Mouse (Mus musculus) layer of hippocampus, adult 9-11 months (tissue): ENCODE measurements around the gene Tshz2.

Experiments used
- DNase-seq: peaks from one replicate; pipeline ENCODE4 v3.0.0; 2022

The Tshz2 gene

DNA sequence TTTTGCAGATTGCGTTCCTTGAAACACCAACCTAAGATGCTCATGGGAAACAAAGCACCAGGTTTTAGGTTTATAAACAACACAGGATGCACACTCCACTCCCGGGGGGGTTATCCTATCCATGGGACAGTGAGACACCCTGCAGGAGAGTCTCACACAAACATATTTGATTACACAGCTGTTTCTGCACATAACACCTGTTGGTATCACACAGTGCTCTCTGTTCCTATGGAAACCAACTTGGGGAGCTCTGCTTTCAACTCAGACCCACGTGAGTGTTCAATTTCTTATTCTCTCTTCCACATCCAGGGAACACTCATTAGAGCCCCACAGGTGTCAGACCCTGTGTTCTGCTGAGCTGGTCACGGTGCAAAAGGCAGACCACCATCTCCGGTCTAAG is 390.1 kb downstream of the Tshz2 start:
- DNase-seq, result no peak

DNA sequence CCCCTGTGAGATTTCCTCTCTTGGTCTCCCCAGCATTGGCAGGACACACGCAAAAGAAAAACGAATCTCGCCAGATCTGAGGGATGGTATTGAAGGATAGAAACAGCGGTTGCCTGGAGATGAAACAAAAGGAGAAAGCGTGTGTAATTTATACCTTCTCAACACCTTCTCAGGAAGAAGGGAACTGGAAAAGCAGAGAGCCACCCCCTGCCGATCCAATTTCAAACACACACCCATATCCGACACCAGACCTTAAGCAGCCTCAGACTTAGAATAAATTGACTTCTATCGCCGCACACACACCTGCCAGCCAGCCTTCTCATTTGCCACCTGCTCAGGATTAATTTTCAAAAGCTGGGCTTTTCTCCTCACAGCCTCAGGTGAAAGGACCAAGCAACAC is 390.9 kb downstream of the Tshz2 start:
- no peak for DNase-seq

DNA sequence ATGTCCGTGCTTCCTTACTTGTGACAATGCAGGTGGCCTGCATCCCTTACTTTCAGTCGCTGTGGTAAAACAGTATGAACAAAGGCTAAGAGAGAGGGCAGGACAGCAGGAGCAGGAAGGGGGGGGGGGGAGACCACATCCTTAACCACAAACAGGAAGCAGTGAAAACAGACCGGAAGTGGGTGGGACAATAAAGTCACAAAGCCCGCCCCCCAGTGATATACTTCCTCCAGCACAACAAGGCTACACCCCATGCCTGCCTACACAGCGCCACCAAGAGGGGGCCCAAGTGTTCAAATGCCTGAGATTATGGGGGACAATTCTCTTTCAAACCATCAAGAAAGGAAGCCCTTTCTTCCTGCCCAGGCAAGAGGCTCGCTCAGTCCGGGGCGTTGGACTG is 392.1 kb downstream of the Tshz2 start:
- no peak for DNase-seq

DNA sequence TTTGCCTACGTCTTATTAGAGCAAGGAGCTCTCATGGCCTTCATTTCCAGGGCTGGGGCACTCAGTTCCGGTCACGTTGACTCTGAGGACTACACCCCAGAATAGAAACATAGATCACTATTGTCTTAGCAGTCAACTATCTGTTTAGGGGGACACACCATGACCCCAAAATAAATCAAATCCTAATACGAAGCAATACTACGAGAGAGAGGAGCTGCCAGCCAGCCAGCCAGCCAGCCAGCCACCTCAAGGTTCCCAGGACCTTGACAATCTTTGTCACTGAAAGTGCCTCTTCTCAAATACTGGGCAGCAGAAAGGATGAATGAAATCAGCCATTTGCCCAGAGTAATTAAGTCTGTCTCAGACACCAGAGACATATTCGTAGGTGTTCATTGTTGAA is 393.1 kb downstream of the Tshz2 start:
- no peak for DNase-seq

DNA sequence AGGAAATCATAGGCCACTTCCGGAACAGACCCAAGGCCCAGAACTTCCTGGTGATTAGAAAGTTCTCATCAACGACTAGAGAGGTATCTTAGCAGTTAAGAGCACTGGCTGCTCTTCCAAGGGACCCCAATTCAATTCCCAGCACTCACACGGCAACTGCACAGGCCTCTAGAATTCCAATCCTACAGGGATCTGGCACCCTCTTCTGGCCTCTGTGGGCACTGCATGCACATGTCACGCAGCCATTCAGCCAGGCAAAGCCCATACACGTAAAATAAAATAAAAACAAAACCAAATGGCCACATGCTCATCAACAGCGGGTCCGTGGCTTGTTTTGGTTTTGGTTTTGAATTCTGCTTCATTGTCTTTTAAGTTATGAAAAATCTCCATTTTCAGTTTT is 395.0 kb downstream of the Tshz2 start:
- no peak for DNase-seq

DNA sequence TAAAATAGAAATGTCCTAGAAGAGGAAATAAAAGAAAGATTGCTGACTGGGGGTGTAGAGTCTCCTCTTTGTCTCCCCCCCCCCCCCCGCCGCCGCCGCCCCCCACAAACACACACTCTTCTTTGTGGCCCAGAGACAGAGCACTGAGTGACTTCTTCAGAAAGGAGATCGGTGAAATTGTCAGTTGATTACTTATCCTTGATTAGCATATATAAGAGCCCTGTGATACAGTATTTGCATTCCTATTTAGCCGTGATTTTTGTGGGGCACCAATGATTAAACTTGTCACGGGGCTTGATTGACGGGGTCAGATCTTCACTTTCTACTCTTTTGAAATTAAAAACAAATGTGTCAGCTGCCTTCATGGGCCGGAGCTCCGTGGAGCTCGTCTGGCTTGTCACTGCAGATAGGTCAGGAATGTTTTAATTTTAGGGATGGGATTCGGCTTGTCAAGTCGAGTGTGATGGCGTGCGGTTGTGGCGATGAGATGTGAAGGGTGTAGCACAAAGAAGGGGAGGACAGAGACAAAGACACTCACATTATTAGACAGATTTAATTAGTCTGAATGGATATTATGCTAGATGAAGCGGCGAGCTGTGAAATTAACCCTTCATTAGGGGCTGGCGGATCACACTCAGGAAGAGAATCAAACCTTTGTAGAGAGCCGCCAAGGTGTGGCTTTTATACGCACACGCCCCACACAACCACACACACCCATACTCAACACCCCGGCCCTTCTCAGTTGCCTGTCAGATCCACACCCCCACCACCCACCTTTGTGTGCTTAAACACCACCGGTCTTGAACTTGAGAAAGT is 395.9 kb downstream of the Tshz2 start:
- DNase-seq, result no peak

DNA sequence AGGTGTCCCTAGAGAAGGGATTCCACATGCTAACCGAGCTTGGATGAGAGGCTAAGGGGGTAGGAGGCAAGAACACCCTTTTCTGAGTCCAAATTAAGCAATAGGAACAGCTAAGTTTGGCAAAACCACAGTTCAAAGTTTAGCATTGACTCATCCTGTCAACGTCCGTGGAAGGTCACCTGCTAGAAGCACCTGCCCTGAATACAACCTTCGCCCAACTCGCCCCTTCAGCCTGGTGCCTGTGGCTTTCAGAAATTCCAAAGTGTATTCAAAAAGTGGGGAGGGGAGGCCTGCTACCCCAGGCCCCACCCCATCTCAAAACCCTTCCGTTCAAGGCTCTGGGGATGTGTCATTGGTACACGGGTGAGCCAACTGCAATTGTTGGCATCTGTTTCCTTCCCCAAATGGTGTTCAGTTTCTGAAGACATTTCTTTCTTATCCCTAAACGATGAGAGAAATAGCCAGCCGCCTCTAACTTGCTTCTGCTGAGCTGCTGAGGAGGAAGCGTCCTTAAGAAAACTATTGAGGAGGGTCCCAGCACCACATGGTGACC is 396.6 kb downstream of the Tshz2 start:
- DNase-seq, result no peak

DNA sequence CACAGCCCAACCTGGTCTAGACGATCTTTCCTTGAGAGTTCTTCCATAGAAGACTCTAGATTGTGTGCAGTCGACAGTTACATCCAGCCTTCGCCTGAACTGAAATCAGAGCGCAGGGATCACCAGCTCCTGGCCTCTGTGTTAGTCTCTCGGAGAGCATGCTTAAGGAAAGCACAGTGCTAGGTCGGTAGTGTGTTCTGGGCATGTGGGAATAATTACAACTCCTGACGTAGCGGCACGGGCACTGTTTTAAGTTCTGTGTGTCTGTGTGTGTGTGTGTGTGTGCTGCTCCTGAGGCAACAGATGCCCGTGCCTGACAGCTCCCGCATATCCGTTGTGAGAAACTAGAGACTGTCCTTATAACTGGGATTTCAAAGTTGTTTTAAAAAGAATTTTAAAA is 398.4 kb downstream of the Tshz2 start:
- DNase-seq, result no peak

DNA sequence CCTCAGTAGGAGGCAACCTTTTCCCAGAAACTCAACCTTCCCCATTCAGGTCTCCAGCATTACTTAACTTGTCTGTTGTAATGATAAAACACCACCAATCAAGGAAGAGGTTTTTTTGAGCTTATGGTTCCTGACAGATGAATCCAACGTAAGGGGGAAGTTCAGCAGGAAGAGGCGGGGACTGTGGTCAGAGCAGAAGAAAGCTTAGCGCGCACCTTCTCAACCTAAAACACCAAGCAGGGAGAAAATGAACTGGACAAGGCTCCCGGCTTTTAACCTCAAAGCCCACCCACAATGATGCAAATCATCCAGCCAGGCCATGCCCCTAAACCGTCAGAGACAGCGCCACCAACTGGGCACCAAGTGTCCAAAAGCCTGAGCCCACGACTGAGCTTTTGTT is 399.1 kb downstream of the Tshz2 start:
- DNase-seq, result no peak

DNA sequence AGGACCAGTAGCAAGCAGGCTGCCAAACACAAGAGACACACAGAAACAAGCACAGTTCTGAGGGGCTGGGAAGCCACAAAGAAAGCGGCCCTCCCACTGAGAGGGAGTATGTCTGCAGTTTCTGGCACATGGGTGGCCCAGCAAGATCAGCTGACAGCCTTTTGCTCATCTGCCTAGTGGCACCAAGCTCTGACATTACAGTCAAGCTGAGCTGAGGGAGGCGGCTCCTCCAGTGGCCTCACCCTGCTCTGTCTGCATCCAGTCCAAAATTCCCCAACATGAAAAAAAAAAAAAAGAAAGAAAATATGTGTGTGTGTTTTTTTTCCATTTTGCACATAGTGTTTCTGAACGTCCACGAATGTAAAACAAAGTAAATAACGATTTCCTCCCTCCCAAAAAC is 400.4 kb downstream of the Tshz2 start:
- no peak for DNase-seq

DNA sequence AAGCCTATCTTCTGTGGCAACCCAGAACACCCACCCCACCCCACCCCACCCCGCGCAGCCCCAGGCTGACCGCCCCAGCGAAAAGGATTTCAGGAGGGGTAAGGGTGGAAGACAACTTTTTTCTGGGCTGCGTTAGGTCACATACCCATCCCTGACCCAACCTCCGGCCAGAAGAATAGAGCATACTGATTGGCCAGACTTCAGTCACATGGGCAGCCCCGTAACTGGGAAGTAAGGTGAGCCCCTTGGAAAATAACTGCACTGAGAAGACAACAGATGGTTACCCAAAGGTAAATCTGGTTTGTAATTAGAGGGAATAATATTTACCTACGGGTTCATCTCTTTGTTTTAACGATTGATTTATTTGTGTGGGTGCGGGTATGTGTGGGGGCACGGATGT is 402.0 kb downstream of the Tshz2 start:
- DNase-seq, result no peak

DNA sequence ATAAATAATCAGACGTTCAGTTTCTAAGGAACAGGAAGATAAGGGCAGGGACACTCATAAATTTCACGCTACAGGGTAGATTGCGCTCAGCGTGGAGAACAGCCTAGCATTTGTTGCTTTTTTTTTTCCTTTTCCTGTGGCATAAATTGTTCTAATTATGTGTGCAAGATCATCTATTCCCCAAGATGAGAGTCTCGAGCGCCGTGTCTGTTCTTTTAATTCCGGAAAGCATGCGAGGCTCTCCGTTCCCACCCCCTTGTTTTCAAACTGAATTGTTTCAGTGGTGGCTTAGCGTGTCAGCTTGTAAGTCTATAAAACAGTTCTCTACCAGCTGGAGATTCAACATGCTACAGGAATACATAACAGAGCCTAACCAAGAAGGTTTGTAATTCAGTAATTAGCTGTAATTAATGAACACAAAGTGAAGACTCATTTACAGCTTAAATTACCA is 404.0 kb downstream of the Tshz2 start:
- peak; percentile 39 for DNase-seq

DNA sequence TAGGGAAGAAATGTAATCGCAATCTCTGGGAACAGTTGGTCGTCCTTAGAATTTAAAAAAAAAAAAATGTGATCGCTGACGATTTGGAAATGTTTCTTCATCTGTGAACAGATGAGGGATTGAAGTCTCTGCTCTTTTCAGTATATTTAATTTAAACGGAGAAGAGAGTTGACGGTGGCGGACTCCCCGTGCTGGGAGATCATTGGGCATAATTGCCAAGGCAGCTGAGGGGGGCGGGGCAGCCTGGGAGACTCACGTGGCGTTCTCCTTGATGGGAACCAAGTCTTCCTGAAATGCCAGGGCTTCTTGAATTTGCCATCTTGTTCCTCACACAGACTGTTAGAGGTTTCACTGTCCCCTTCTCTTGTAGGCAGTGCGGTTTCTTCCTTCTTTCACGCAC is 404.5 kb downstream of the Tshz2 start:
- no peak for DNase-seq

DNA sequence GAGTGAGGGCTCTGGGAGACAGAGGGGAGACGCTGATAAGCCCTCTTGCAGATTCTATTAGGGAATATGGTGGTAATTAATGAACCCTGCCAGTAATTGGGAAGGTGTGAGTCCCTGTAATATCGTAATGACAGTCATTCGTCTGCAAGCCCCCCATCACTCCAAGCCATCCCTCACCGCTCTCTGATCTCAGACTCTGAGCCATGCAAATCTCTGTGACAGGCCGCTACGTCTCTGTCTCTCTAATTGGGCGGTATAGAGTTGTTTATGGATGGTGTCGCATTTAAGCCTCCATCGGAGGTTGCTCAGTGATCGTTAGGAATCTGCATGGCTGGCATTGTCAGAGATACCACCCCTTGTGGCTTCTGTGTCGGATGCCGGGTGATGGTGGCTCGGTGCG is 407.0 kb downstream of the Tshz2 start:
- DNase-seq, result no peak

DNA sequence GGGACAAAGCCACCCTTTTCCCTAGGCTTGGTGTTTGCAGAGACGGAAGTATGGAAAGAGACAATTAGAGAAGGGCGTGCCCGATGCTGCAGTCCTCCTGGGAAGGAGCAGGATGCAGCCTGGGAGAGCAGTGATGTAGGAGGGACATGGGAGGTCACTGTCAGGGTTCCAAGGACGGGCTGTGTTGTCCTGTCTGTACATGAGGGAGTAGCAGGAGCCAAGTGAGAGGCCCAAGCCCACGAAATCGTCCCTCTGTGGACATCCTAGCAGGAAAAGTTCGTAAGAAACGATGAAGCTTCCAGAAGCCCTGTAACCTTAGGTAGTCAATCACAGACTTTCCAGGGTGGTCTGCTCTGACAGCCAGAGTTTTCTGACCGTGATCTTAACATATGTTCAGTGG is 408.3 kb downstream of the Tshz2 start:
- no peak for DNase-seq

DNA sequence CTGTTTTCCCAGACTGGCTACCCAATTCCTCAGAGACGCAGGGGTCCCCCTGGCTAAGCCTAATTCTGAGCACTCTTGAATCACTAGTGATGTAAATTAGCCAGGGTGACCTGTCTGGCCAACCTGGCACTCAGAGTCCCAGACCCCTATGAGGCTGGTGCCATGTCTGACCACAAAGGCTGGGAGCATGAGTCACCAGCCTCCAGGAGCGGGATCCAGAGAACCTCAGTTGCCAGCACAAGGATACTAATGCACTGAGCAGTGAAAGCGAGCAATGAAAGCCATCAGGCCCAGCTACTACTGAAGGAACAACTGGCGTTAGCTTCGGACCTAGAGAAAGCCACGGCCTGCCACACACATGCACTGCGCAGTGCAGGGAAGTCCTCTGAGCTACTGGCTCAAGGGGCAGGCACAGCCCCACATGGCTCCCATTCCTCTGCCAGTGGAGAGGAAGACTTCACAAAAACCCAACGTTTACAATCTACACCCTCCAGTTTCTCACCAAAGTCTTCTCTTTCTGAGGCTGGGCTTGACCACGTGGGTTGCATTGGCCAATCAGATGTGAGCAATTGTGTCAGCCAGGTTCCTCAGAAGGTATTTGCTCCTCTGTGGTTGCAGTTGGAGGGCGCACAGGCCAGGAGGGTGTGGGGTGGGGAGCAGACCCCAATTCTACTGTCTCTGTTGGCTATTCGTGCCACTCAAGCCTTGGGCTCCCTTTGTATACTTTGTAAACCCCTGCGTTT is 409.8 kb downstream of the Tshz2 start:
- no peak for DNase-seq

DNA sequence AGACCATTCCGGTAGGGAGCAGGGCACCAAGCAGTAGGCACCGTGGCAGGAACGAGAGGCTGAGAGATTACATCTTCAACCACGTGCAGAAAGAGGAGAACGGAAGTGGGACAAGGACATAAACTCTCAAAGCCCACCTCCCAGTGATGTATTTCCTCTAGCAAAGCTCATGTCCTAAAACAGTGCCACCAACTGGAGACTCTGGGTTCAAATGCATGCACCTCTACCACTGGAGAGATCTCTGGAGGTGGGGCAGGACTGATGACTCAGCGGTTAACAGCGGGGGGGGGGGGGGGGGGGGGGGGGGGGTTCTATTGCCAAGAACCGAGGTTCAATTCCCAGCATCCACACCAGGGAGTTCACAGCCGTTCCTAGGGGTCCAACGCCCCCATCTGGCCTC is 410.5 kb downstream of the Tshz2 start:
- DNase-seq, result no peak

DNA sequence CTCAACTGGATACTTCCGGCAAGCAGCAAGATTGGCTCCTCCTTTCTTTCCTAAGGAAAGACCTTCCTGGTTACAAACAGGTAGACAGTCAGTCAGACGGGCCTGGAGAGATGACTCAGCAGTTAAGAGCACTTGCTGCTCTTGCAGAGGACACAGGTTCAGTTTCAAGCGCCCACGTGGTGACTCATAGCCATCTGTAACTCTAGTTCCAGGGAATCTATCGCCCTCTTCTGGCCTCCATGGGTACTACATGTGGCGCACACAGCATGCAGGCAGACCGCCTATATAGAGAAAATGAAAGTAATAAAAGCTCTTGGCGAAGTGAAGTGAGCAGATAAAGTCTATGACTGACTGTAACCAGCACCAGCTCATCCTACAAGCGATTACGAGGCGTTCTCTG is 413.1 kb downstream of the Tshz2 start:
- no peak for DNase-seq

DNA sequence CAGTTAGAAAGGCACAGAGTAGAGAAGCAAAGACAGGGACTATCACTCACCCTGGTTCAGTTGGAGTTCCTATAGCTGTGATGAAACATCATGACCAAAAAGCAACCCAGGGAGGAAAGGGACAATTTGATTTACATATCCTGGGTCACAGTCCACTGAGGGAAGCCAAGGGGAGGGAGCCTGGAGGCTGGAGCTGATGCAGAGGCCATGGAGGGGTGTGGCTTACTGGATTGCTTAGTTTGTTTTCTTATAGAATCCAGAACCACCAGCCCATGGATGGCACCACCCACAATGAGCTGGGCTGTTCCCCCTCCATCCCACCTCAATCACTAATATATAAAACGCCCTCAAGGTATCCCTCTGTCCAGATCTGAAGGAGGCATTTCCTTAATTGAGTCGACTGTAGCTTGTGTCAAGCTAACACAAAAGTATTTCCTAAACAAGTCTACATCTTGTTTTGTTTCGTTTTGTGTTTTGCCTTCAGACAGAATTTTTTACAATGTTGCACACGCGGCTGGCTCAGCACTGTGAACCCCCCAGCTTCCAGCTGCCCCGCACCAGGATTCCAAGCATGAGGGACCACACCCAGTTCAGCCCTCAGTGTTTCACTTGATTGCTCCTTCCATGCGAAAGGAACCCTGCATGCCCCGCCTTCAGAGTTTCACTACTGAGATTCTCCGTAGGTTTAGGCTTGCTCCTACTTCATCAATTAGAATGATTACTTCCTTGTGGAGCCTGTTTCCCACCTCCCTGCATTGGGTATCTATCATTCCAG is 413.7 kb downstream of the Tshz2 start:
- no peak for DNase-seq

DNA sequence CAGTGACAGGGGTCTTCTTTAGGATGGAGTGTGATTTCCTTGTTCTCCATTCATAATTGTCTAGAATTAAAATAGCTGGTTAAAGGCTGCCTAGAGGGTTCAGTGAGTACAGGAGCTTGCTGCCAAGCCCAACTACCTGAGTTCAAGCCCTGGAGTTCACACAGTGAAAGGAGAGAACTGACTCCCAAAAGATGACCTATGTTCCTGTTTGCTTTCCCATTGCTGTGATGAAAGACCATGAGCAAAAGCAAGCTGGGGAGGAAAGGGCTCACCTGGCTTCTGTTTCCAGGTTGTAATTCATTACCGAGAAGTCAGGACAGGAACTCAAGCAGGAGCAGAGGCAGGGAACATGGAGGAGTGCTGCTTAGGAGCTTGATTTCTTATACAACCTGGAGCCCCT is 416.0 kb downstream of the Tshz2 start:
- DNase-seq, result no peak

DNA sequence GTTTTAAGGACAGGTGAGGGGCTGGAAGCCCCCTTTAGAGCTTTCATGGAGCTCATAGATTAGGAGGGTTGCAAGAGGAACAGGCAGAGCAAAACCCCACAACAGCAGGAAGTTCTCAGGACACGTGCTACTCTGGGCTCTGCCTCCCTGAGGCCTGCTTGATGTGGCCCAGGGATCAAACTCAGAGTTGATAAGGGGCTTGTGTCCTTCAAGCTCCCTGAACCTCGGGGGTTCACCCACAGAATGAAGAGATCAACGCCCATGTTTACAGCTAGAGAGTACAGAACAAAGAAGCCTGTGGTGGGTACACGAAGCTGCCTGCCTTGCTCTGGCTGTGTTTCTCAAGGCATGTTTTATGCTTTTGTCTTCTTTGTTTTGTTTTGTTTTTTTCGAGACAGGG is 417.8 kb downstream of the Tshz2 start:
- no peak for DNase-seq

DNA sequence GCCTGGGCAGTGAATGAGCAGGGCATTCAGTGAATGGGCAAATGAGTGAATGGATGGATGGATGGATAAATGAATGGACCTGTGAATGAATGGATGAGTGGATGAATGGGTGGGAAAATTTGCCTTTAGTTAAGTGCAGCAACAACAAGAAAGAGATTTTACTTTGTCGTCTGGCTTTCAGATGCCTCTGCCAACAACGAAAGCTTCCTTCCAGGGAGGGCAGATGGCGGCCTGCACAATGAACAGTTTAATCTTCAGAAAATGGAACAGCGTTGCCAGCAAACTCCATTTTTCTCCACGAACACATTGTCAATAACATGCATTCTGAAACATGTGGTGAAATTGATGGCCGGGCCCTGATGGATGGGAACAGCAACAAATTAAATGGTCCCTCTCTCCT is 418.6 kb downstream of the Tshz2 start:
- DNase-seq, result peak; percentile 51

DNA sequence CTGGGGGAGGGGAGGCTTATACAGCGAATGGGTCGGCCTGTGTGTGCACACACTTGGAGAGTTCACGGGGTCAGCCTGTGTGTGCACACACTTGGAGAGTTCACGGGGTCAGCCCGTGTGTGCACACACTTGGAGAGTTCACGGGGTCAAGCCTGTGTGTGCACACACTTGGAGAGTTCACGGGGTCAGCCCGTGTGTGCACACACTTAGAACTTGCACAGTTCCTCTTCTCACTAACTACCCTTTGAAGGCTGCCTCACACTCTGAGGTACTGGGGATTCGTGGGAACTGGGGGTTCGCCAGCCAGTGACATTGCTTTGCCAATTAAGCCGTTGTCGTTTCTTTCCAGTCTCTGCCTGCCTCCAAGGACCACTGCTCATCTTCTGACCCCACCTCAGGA is 422.1 kb downstream of the Tshz2 start:
- no peak for DNase-seq

DNA sequence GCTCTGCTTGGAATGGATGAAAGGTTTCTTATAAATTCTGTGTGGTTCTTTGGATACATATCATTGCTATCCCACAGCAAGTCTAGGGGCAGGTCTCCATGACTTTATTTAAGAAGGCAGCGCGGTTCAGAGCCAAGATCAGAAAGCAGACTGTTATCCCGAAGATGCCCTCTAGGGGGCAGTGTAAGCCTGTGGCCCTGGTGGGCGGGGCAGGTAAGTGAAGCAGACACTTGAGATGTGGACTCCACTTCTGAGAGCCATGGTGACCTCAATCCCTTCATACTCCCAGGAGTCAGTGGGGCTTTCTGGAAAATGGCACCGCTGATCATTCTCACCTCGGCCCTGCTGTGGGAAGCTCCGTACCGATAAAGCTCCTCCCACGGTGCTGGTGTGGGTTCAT is 422.6 kb downstream of the Tshz2 start:
- no peak for DNase-seq
